ENCODE assay signal across 20 mouse cellular contexts in genomic region chr9:44114453-44114852, GRCm38 (mm10). TPM values are rescaled to one million over a fixed set of nuclear protein-coding genes. Genes with fewer than 3 reads are reported as not detected.
DNase-seq lines count a peak whose midpoint lies in the region; ATAC-seq and TF ChIP-seq lines count a peak whose summit lies in the region.
"Had no signal": no experiment of that assay in that cellular context is flagged by ENCODE, and none has a peak within 500 bp of the region (broad histone marks: within the 10 kb centered on the region; RNA-seq: fewer than 3 reads in every experiment).

No protein-coding gene starts in this region.

- H3K9me3 ChIP-seq in lung, embryonic 15.5 days = no peaks in the 10 kb centered on the region
- H3K9me3 ChIP-seq in lung, postnatal 0 days (ENCODE audit: low read length) = no peaks in the 10 kb centered on the region
- no peaks in the 10 kb centered on the region for H3K9me3 ChIP-seq in ES-Bruce4 (replicated peaks; ENCODE audit: control insufficient read depth, insufficient read depth, low read length, poor library complexity, severe bottlenecking)
- H3K9me3 ChIP-seq: forebrain, embryonic 15.5 days; neural tube, embryonic 13.5 days had no signal

- TF ChIP-seq POLR2A in kidney, adult 2 months (IDR thresholded peaks at IDR 0.05; ENCODE audit: low read depth, low read length) = no peak
- TF ChIP-seq POLR2A in ES-Bruce4 (IDR thresholded peaks at IDR 0.05; ENCODE audit: insufficient read depth, low read length) = no peak

- 59% methylated on average over 2 of the region's 2 CpGs for WGBS in kidney, adult 2 months
- 47% methylated on average over 2 of the region's 2 CpGs for WGBS in lung, embryonic 15.5 days
- 53% methylated on average over 2 of the region's 2 CpGs for WGBS in lung, postnatal 0 days

- H3K9ac ChIP-seq in lung, embryonic 15.5 days = no peak overlapping the region
- no peak overlapping the region for H3K9ac ChIP-seq in lung, postnatal 0 days (replicated peaks; ENCODE audit: low read depth)
- peak overlapping the region; percentile 29 for H3K9ac ChIP-seq in ES-Bruce4 (ENCODE audit: low read depth, poor library complexity, severe bottlenecking)
- H3K9ac ChIP-seq: forebrain, embryonic 15.5 days had no signal

- peaks cover 4% of the 10 kb centered on the region; the same call in 1 of the 2 replicates for H3K4me1 ChIP-seq in kidney, adult 2 months (ENCODE audit: control insufficient read depth, insufficient read depth, low read length)
- H3K4me1 ChIP-seq in lung, embryonic 15.5 days = peaks cover 20% of the 10 kb centered on the region
- H3K4me1 ChIP-seq in lung, postnatal 0 days (ENCODE audit: insufficient read depth, low read depth, low read length) = peaks cover 8% of the 10 kb centered on the region
- no peaks in the 10 kb centered on the region for H3K4me1 ChIP-seq in ES-Bruce4 (ENCODE audit: control insufficient read depth, insufficient read depth, low read length)

- peak overlapping the region; percentile 20; the same call in 1 of the 2 replicates for H3K27ac ChIP-seq in kidney, adult 2 months (ENCODE audit: insufficient read depth, low read depth, low read length)
- H3K27ac ChIP-seq in lung, embryonic 15.5 days = peak overlapping the region; percentile 15; the same call in 1 of the 2 replicates
- no peak overlapping the region for H3K27ac ChIP-seq in lung, postnatal 0 days (ENCODE audit: low read length)
- H3K27ac ChIP-seq in ES-Bruce4 (ENCODE audit: insufficient read depth, low read length) = peak overlapping the region; percentile 20; the same call in 1 of the 2 replicates
- H3K27ac ChIP-seq: forebrain, embryonic 15.5 days; neural tube, embryonic 13.5 days had no signal

- H3K36me3 ChIP-seq in kidney, adult 2 months (ENCODE audit: control insufficient read depth, insufficient read depth, low read length) = no peaks in the 10 kb centered on the region
- no peaks in the 10 kb centered on the region for H3K36me3 ChIP-seq in lung, embryonic 15.5 days
- no peaks in the 10 kb centered on the region for H3K36me3 ChIP-seq in lung, postnatal 0 days (ENCODE audit: insufficient read depth, low read length)
- H3K36me3 ChIP-seq in ES-Bruce4 (ENCODE audit: control insufficient read depth, insufficient read depth, low read length, poor library complexity, severe bottlenecking) = 0 out of 2 replicates have a peak, but pooled peaks cover 3% of the 10 kb centered on the region
- H3K36me3 ChIP-seq: forebrain, embryonic 15.5 days; neural tube, embryonic 13.5 days had no signal

- no peak for TF ChIP-seq CTCF in kidney, adult 2 months (conservative IDR thresholded peaks at IDR 0.05; ENCODE audit: insufficient read depth, insufficient read length, low read depth, low read length)
- TF ChIP-seq CTCF in lung, postnatal 0 days (IDR thresholded peaks at IDR 0.05) = no peak
- no peak for TF ChIP-seq CTCF in ES-Bruce4 (IDR thresholded peaks at IDR 0.05; ENCODE audit: low read depth, low read length)

- DNase-seq in kidney, adult 2 months = peak; percentile 71
- DNase-seq in kidney, postnatal 4 days = no peak
- no peak for DNase-seq in lung, postnatal 0 days (ENCODE audit: low spot score)
- peak; percentile 53 for DNase-seq in yolk sac, embryonic 10.5 days (ENCODE audit: low spot score)
- DNase-seq in left cerebral cortex, postnatal 4 days = no peak
- DNase-seq: adrenal gland, postnatal 25 days; cerebellum, adult 11 months; gastrocnemius, postnatal 25 days; midbrain, embryonic 14.5 days; right cerebral cortex, adult 18-20 months had no signal

- no peak overlapping the region for H3K4me2 ChIP-seq in lung, embryonic 15.5 days
- no peak overlapping the region for H3K4me2 ChIP-seq in lung, postnatal 0 days (replicated peaks; ENCODE audit: low read depth, low read length)

- intact Hi-C loops in left cerebral cortex, postnatal 4 days (cut with DNase I) = no loop called here

- H3K4me3 ChIP-seq in kidney, adult 2 months (ENCODE audit: insufficient read depth, low read depth, low read length) = no peak overlapping the region
- H3K4me3 ChIP-seq in lung, embryonic 15.5 days = no peak overlapping the region
- no peak overlapping the region for H3K4me3 ChIP-seq in lung, postnatal 0 days (ENCODE audit: low read depth, low read length)
- H3K4me3 ChIP-seq in ES-Bruce4 (ENCODE audit: low read depth, low read length) = no peak overlapping the region

- no peaks in the 10 kb centered on the region for H3K27me3 ChIP-seq in kidney, adult 2 months (replicated peaks; ENCODE audit: control insufficient read depth, insufficient read depth, low read length)
- H3K27me3 ChIP-seq in lung, embryonic 15.5 days = no peaks in the 10 kb centered on the region
- no peaks in the 10 kb centered on the region for H3K27me3 ChIP-seq in lung, postnatal 0 days (replicated peaks; ENCODE audit: insufficient read depth, low read length)
- no peaks in the 10 kb centered on the region for H3K27me3 ChIP-seq in ES-Bruce4 (ENCODE audit: control insufficient read depth, insufficient read depth, low read length, poor library complexity, severe bottlenecking)
- H3K27me3 ChIP-seq: forebrain, embryonic 15.5 days; neural tube, embryonic 13.5 days had no signal

- ATAC-seq in lung, embryonic 15.5 days (ENCODE audit: borderline replicate concordance, extremely low read depth, low FRiP score, low TSS enrichment) = no peak
- no peak for ATAC-seq in lung, postnatal 0 days

- no peak for TF ChIP-seq EP300 in lung, postnatal 0 days (IDR thresholded peaks at IDR 0.05)
- TF ChIP-seq EP300 in ES-Bruce4 (IDR thresholded peaks at IDR 0.05; ENCODE audit: insufficient read depth, low read depth, low read length) = no peak

RNA-seq across cellular contexts. Expression of gene Rnf26, which starts 1.1 kb away (rescaled TPM):
- 28.8 and 30.9 TPM in 2 replicates for polyA plus RNA-seq in kidney, adult 2 months (2012; rRNA removed)
- 69.9 and 71.4 TPM in 2 replicates for polyA plus RNA-seq in lung, embryonic 15.5 days (2015; fragmentation: Nextera tagmentation; extraction: Ambion mirVana)
- 18.8 and 19.0 TPM in 2 replicates for polyA plus RNA-seq in lung, postnatal 0 days (2015; fragmentation: Nextera tagmentation; extraction: Ambion mirVana)
- 34.1 and 34.3 TPM in 2 replicates for polyA plus RNA-seq in ES-Bruce4 (2011; ENCODE audit: insufficient read depth, insufficient read length, low read depth, missing spikeins)
- total RNA-seq in left cerebral cortex, postnatal 4 days (2021) = 10 to 100 TPM; 31.1 to 33.1 TPM

RNA-seq across cellular contexts. Expression of gene Gm49380, which starts 1.2 kb away (rescaled TPM):
- polyA plus RNA-seq in kidney, adult 2 months (2012; rRNA removed) = not detected in 2 replicates
- polyA plus RNA-seq in lung, embryonic 15.5 days (2015; fragmentation: Nextera tagmentation; extraction: Ambion mirVana) = 0.17 and 0.21 TPM in 2 replicates
- 0.29 and 0.30 TPM in 2 replicates for polyA plus RNA-seq in lung, postnatal 0 days (2015; fragmentation: Nextera tagmentation; extraction: Ambion mirVana)
- polyA plus RNA-seq in ES-Bruce4 (2011; ENCODE audit: insufficient read depth, insufficient read length, low read depth, missing spikeins) = 0.49 and 0.67 TPM in 2 replicates
- total RNA-seq in left cerebral cortex, postnatal 4 days (2021) = under 1 TPM in 1 of 2 experiments, not detected in 1; 0.44 TPM
- total RNA-seq: megakaryocyte progenitor cell, adult 5-6 weeks; MEL had no signal
- polyA plus RNA-seq: large intestine, adult 2 months; limb, embryonic 11.5 days; small intestine, adult 2 months had no signal

RNA-seq across cellular contexts. Expression of gene C1qtnf5, which starts 7.4 kb away (rescaled TPM):
- polyA plus RNA-seq in kidney, adult 2 months (2012; rRNA removed) = 16.8 and 19.6 TPM in 2 replicates
- 6.3 and 6.5 TPM in 2 replicates for polyA plus RNA-seq in lung, embryonic 15.5 days (2015; fragmentation: Nextera tagmentation; extraction: Ambion mirVana)
- polyA plus RNA-seq in lung, postnatal 0 days (2015; fragmentation: Nextera tagmentation; extraction: Ambion mirVana) = 9.8 and 10.3 TPM in 2 replicates
- not detected in 2 replicates for polyA plus RNA-seq in ES-Bruce4 (2011; ENCODE audit: insufficient read depth, insufficient read length, low read depth, missing spikeins)
- total RNA-seq in left cerebral cortex, postnatal 4 days (2021) = 10 to 100 TPM in 1 of 2 experiments, 1 to 10 TPM in 1; 5.3 to 10.6 TPM
- total RNA-seq: megakaryocyte progenitor cell, adult 5-6 weeks had no signal

RNA-seq across cellular contexts. Expression of gene Mfrp, which starts 12.9 kb away (rescaled TPM):
- 4.4 and 5.4 TPM in 2 replicates for polyA plus RNA-seq in kidney, adult 2 months (2012; rRNA removed)
- polyA plus RNA-seq in lung, embryonic 15.5 days (2015; fragmentation: Nextera tagmentation; extraction: Ambion mirVana) = 0.14 and 0.28 TPM in 2 replicates
- 0.08 TPM in 1 of 2 replicates, not detected in the other for polyA plus RNA-seq in lung, postnatal 0 days (2015; fragmentation: Nextera tagmentation; extraction: Ambion mirVana)
- not detected in 2 replicates for polyA plus RNA-seq in ES-Bruce4 (2011; ENCODE audit: insufficient read depth, insufficient read length, low read depth, missing spikeins)
- total RNA-seq in left cerebral cortex, postnatal 4 days (2021) = not detected
- total RNA-seq: adrenal gland, postnatal 25 days; gastrocnemius, postnatal 25 days; MEL had no signal
- polyA plus RNA-seq: heart, embryonic 16.5 days; large intestine, adult 2 months; neural tube, embryonic 13.5 days had no signal

RNA-seq across cellular contexts. Expression of gene Mcam, which starts 19.8 kb away (rescaled TPM):
- 27.9 and 32.8 TPM in 2 replicates for polyA plus RNA-seq in kidney, adult 2 months (2012; rRNA removed)
- 86.2 and 92.9 TPM in 2 replicates for polyA plus RNA-seq in lung, embryonic 15.5 days (2015; fragmentation: Nextera tagmentation; extraction: Ambion mirVana)
- 113 and 116 TPM in 2 replicates for polyA plus RNA-seq in lung, postnatal 0 days (2015; fragmentation: Nextera tagmentation; extraction: Ambion mirVana)
- 57.6 and 58.0 TPM in 2 replicates for polyA plus RNA-seq in ES-Bruce4 (2011; ENCODE audit: insufficient read depth, insufficient read length, low read depth, missing spikeins)
- 10 to 100 TPM; 13.7 to 16.9 TPM for total RNA-seq in left cerebral cortex, postnatal 4 days (2021)

Comparison
In these comparisons a context has a peak if more than half of its experiments do, and no peak if none do; other contexts are left out.
1. DNase-seq: peak in kidney, adult 2 months (single experiment) and yolk sac, embryonic 10.5 days (single experiment); none in kidney, postnatal 4 days (0 of 2), lung, postnatal 0 days (single experiment) and left cerebral cortex, postnatal 4 days (single experiment).